Mouse (Mus musculus): ENCODE data around the gene Gm13288.
"Not testable (repeated sequence)": the region's sequence is repeated elsewhere in the genome, so short reads cannot be mapped to it uniquely, and the experiment has no call there.

Gm13288 gene

DNA sequence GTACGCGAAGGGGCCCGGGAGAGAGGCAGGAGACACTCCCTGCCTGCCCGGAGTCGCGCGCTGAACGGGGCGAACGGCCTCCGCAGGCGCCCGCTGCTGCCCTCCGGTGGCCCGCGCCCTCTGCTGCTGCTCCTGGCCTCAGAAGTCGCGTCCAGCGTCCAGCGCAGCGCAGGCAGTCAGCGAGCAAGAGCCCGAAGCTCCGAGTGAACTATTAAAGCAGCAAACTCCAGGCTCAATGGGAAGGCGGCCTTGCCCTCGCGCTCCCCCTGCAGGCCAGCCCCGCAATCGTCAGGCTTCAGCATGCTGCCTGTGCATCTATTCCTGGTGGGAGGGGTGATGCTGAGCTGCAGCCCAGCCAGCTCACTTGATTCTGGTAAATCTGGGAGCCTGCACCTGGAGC lies 2.4 kb upstream of the Gm13288 start, which contains the start of gene Gm13287:
Gene Gm13287, plus strand, starts transcription at position 301 of the 400 bp plus-strand sequence.
- not testable (repeated sequence) for DNase-seq (ENCODE audit: low spot score)

DNA sequence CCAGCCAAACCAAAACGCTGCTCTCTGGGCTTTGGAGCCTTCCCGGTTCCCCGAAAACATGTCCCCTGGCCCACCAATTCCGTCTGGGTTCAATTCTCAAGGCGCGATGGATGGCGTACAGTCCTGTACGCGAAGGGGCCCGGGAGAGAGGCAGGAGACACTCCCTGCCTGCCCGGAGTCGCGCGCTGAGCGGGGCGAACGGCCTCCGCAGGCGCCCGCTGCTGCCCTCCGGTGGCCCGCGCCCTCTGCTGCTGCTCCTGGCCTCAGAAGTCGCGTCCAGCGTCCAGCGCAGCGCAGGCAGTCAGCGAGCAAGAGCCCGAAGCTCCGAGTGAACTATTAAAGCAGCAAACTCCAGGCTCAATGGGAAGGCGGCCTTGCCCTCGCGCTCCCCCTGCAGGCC lies 430 bp downstream of the Gm13288 start:
- not testable (repeated sequence) for DNase-seq (ENCODE audit: low spot score)

DNA sequence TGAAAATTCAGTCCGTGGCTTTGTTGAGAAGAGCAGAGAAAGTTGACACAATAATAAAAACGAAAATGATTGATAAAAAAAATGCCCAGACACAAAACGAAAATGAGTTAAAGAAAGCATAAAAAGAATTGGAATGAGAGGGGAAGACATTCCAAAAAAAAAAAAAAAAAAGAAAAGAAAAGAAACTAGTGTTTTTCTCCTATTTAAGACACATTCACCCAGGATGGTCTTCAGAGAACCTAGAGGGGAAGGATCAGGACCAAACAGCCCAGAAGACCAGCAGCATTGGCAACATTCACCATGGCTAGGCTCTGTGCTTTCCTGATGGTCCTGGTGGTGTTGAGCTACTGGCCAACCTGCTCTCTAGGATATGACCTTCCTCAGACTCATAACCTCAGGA lies 10.6 kb downstream of the Gm13288 start, which contains the start of gene Ifna7:
Gene Ifna7, plus strand, starts transcription at position 301 of the 400 bp plus-strand sequence.
- no peak for DNase-seq (ENCODE audit: low spot score)

DNA sequence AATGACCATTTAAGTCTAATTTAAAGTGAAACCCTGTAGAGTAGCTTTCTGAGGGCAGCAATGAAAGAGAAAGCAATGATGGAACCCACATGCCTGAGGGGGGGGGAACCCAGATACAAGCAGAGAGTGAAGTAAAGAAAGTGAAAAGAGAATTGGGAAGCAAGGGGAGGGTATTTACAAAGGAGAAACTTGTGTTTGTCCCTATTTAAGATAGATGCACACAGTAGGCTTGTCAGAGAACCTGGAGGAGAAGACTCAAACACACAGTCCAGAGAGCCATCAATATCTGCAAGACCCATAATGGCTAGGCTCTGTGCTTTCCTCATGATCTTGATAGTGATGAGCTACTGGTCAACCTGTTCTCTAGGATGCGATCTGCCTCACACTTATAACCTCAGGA lies 14.3 kb downstream of the Gm13288 start, which contains the start of gene Ifna11:
Gene Ifna11, plus strand, starts transcription at position 301 of the 400 bp plus-strand sequence.
- no peak for DNase-seq (ENCODE audit: low spot score)

DNA sequence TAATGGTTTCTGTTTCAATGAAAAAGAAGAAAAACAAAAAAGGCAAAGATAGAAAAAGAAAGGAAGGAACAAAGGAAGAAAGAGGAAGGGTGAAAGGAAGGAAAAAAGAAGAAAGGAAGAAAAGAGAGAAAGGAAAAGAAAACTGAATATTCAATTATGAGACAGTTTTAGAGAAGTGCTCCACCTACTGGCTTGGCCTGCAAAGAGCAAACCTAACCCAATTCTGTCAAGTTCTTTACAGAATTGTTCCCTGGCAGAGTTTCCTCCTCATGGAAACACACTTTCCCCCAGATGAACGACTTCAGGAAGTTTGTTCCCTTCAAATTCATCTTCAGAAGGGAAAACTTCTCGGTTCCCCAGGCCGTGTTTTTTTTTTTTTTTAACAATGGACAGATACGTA lies 17.7 kb downstream of the Gm13288 start:
- no peak for DNase-seq (ENCODE audit: low spot score)

DNA sequence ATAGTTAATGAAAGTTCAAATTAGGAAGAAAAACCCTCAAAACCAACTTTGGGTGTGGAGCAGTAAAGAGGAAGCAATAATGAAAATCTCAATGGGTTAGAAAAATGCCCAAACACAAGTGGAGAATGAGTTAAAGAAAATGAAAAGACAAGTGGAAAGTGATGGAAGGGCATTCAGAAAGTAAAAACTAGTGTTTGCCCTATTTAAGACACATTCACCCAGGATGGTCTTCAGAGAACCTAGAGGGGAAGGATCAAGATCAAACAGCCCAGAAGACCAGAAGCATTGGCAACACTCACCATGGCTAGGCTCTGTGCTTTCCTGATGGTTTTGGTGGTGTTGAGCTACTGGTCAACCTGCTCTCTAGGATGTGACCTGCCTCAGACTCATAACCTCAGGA lies 21.8 kb downstream of the Gm13288 start, which contains the start of gene Ifna6:
Gene Ifna6, plus strand, starts transcription at position 301 of the 400 bp plus-strand sequence.
- DNase-seq (ENCODE audit: low spot score): not testable (repeated sequence)

DNA sequence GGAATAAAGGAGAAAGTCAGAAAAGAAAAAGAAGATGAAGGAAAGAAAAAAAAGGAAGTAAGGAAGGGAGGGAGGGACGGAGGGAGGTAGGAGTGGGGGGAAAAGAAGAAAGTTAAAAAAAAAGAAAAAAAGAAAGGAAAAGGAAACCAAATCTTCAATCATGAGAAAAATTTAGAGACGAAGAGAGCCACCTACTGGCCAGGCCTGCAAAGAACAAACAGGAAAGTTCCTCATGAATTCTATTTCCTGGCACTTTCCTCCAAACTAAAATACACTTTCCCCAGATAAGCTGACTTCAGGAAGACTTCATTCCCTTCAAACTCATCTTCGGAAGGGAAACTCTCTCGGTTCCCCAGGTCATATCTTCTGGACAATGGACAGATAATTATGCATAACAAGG lies 25.2 kb downstream of the Gm13288 start:
- DNase-seq (ENCODE audit: low spot score): no peak

DNA sequence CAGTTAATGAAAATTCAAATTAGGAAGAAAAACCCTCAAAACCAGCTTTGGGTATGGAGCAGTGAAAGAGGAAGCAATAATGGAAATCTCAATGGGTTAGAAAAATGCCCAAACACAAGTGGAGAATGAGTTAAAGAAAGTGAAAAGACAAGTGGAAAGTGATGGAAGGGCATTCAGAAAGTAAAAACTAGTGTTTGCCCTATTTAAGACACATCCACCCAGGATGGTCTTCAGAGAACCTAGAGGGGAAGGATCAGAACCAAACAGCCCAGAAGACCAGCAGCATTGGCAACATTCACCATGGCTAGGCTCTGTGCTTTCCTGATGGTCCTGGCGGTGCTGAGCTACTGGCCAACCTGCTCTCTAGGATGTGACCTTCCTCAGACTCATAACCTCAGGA lies 29.9 kb downstream of the Gm13288 start, which contains the start of gene Ifna5:
Gene Ifna5, plus strand, starts transcription at position 301 of the 400 bp plus-strand sequence.
- DNase-seq (ENCODE audit: low spot score): not testable (repeated sequence)

DNA sequence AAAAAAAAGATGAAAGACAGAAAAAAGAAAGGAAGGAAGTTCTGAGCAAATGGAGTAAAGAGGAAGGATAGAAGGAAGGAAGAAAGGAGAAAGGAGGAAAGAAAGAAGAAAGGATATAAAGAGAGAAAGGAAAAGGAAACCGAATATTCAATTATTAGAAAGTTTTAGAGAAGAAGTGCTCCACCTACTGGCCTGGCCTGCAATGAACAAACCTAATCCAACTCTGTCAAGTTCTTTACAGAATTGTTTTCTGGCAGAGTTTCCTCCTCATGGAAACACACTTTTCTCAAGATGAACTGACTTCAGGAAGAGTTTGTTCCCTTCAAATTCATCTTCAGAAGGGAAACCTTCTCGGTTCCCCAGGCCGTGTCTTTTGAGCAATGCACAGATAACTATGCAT lies 33.5 kb downstream of the Gm13288 start:
- DNase-seq (ENCODE audit: low spot score): no peak

DNA sequence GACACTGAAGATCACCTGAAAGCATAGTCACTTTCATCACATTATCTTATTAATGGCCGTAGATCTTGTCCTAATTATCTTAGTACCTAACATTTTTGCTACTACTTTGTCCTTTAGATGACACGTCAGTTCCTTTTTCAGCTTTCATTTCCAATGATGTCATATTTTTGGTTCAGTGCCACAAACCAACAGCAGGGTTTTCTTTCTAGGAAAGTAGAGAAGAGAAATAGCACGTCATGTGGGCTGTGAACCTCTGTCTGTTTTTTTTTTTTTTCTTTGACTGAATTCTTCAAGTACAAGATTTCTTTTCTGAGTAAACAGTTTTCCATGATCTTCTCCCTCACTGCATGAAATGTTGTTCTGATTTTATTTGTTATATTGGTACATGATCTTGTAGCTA lies 34.7 kb downstream of the Gm13288 start:
- DNase-seq (ENCODE audit: low spot score): no peak

DNA sequence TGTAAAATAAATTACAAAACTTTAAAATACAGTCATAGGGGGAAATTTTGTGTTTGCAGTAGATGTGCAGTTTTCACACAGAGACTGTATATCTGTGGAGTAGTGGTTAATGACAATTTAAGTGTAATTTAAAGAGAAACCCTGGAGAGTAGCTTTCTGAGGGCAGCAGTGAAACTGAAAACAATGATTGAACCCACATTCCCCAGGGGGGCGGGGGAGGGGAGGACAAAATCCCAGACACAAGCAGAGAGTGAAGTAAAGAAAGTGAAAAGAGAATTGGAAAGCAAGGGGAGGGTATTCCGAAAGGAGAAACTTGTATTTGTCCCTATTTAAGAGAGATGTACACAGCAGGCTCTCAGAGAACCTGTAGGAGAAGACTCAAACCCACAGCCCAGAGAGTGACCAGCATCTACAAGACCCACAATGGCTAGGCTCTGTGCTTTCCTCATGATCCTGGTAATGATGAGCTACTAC lies 36.1 kb downstream of the Gm13288 start, which contains the start of gene Ifna4:
Gene Ifna4, plus strand, starts transcription at position 424 of the 474 bp plus-strand sequence.
- DNase-seq (ENCODE audit: low spot score): no peak

DNA sequence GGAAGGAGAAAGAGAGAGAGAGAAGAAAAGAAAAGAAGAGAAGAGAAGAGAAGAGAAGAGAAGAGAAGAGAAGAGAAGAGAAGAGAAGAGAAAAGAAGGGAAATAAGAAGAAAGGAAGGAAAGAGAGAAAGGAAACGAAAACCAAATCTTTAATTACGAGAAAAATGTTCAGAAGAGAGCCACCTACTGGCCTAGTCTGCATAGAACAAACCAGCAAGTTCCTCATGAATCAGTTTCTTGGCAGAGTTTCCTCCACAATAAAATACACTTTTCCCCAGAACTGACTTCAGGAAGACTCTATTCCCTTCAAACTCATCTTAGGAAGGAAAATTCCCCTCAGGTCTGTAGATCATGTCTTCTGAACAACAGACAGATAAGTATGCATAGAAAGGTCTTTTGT lies 40.0 kb downstream of the Gm13288 start:
- no peak for DNase-seq (ENCODE audit: low spot score)

DNA sequence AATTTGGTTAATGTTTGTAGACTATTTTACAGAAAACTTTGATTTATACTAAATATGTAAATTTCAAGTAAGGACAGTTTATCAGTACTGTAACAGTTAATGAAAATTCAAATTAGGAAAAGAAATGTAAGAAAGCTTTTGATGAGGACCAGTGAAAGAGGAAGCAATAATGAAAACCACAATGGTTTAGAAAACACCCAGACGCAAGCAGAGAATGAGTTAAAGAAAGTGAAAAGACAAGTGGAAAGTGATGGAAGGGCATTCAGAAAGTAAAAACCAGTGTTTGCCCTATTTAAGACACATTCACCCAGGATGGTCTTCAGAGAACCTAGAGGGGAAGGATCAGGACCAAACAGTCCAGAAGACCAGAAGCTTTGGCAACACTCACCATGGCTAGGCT lies 44.4 kb downstream of the Gm13288 start, which contains the start of gene Ifna1:
Gene Ifna1, plus strand, starts transcription at position 390 of the 400 bp plus-strand sequence.
- no peak for DNase-seq (ENCODE audit: low spot score)

DNA sequence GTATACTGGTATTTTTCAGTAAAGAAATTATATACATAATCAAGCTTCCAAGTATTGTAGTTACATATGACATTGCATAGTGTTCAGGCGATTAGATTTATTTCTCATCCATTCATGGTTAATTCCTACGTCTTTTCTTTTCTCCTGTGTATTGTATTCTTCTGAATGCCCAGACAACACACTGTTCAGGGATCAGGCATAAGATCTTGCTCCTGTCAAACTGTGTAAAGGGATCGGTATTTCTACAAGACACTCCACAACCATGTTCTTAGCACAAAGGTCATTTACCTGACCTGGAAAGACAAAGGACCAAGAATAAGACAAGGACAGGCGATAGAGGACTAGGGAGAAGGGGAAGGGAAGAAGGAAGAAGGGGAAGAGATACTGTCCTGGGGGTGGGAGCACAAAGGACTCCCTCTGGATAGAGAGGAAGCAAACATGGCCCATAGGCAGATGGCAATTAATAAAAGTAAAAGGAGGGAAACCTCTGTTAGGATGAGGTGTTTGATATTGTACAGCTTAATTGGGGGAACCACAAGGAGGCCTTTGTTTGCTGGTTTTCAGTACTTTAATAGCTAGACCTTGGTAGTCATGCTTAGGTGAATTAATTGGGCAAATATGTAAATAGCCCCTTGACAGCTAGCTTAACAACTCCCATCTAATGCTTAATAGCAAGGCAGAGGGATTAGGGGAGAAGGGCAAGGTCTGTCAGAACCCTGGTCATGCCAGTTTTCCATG lies 45.9 kb downstream of the Gm13288 start:
- no peak for DNase-seq (ENCODE audit: low spot score)

Data from layer of hippocampus, adult 9-10 months (tissue).